Mouse (Mus musculus) natural killer cell, adult 2 months (primary cell): ENCODE data around the gene E2f4.

Experiments used
- DNase-seq, 2 experiments: peaks; one replicate each; pipeline ENCODE4 v3.0.0; 2022; ENCODE audit warnings: low spot score in 2 of 2

E2f4 gene

GRCm38 (mm10) chr8:105297511-105298192 lies at the start of gene E2f4:
Gene E2f4 (plus strand): TSS chr8:105297663.
- DNase-seq: peak; percentile 81 to 87

GRCm38 (mm10) chr8:105251954-105252353 lies 45.5 kb upstream of the E2f4 start:
- DNase-seq: no peak

DNA sequence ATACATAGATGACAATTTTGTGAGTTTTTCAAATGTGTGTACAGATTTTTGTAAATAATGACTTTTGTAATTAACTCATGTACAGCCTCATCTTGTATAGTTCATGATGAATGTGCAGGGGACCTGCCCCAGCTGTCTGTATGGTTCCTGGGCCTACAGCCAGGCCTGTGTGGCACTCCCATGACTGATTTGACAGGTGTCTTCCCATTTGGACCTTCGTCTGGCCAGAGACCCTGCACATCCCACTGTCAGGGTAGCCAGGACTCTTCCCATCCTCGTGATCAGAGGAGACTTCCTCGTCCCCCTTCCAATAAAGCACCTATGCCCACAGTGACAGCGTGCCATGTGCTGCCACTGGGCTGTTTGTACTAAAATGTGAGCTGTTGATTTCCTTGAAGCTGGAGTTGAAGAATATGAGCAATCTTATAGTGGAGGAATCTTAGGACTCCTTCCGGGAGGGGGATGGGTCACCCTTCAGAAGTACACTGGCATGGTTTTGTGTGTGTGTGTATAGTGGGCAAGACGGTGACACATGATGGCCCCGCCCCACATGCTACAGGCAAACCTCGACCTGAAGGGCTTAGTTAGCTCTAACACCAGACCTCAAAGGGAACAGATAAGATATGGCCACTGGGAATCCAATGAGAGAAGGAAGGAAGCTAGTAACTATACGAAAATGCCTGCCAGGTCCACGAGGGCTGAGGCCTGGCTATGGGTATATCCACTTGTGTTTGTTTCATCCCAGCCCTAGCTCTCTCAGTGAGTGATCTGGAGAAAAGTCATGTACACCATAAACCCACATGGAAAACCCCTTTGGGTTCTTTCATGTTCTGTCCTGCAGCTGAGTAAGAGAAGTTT lies 44.6 kb upstream of the E2f4 start:
- no peak for DNase-seq

DNA sequence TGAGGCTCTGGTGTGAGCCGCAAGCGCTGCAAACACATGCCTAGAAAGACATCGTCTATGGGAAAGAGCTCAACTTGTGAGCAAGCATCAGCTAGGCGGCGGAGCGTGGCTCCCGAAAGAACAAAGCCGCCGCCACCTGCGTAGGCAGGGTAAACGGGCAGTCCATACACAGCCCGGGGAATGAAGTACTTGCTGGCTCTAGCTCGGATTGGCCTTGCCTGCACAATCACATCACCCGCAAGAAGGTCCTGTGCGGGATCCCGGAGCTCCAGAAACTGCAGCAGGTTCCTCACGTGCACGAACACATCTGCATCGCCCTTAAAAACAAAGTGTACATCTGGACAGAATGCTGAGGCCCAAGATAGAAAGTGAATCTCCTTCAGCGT lies 43.7 kb upstream of the E2f4 start:
- no peak for DNase-seq

GRCm38 (mm10) chr8:105254152-105254965 lies 43.1 kb upstream of the E2f4 start:
- peak; percentile 76 to 86 for DNase-seq

DNA sequence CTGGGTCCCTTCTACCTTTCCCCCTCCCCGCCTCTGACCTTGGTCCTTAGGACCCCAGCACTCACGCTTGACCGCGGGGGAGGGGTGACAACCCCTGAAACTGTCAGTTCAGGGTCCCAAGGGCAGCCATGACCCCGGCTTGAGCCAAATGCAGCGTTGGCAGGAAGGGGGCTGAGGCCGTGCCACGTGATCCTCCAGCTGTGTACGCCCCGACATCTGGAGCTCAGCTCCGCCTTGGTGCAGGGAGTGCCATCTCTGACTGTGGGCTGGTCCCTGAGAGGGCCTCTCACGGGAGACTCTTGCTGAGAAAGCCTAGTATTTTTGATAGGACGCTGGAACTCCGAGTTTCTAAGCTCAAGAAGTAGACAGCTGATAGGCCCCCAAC lies 42.5 kb upstream of the E2f4 start, which contains the start of gene B3gnt9:
B3gnt9 (minus strand) TSS at position 188 of the 385 bp plus-strand sequence.
- peak in 1 of 2 experiments; percentile 21 for DNase-seq

DNA sequence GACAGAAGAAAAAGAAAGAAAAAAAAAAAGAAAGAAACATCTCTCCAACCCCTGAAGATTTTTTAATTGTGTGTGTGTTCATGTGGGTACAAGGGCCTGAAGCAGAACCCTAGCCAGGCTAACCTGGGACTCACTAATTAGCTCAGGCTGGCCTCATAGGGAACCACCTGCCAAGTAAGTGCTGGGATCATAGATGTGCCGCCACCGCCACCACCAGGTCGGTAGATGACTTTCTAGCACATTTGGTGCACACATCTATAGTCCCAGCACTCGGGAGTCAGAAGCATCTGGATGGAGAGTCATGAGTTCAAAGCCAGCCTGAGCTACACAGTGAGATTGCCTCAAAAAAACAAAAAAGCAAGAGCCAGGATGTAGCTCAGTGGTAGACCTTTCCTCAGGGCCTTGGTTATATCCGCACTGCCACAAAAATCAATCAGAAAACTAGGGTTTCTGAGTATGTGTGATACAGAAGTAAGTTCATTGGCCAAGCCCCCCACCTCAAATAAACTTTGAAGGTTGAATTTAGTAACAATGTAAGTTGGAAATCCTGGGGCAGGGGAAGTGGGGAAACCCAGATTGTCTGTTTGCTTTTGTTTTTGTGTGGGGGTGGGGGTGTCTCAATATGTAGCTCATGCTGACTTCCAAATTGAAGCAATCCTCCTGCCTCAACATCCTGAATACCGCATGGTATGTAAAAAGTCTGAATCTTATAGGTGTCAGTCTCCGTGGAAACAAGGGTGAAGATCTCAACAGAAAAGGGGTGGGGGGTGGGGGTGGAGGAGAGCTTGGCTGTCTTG lies 39.9 kb upstream of the E2f4 start:
- no peak for DNase-seq

- no peak for DNase-seq
Observed at GRCm38 (mm10) chr8:105258911-105259720, 38.3 kb upstream of the E2f4 start.

DNA sequence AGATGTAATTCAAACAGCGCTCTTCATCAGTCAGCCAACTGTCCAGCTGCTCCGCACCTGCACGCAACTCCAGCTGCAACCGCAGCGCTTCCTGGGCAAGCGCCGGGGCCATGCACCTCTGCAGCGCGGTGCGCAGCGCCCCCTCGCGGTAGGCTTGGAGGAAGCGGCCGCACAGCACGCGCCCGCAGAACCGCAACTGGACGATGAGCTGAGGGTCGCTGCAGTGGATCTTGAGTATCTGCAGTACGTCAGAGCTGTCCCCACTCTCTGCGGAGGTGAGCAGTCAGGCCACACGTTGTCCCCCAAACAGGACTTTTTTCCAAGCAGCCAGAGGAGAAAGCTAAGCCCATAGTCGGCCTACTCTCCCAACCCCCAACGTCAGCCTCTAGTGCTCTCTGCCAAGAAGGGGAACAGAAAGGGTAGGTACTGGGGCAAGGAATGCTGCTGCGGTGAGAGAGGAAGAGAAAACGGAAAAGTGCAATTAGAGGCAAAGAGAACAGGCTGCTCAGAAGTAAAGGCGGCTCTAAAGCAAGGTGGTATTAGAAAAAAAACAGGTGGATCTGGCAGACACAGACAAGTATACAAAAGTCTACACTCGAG lies 37.6 kb upstream of the E2f4 start:
- peak; percentile 62 to 73 for DNase-seq

DNA sequence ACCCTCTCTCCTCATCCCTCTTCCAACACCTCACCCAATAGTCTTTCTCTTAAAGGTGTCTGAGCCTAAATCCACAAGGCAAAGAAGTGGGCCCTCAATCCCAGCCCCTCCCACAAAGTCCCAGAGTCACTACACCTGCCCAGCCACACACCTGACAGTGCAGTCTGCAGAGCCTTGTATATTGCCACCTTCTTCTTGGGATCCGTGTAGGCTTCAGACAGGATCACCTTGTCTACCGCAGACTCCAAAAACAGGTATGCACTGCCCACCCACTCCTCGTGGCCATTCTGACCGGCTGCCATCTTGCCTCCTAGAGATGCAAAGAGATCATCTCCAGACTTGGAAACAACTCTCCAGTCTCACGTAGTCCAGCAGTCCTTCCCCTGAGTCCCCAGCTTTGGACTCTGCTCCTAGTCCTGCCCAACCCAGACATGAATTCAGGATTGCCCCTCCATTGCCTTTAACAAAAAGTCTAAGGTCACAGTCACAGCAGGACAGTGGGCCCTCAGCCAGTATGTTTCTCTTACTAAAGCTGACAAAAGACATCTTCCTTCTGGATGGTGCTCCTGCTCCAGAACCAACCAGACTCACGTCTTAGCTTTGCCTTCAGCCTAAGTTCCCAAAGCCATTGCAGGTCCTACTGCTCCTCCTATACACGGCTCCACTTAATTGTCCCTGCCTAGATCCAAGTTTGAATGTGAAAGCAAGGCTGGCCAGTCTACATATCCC lies 36.9 kb upstream of the E2f4 start:
- no peak for DNase-seq

DNA sequence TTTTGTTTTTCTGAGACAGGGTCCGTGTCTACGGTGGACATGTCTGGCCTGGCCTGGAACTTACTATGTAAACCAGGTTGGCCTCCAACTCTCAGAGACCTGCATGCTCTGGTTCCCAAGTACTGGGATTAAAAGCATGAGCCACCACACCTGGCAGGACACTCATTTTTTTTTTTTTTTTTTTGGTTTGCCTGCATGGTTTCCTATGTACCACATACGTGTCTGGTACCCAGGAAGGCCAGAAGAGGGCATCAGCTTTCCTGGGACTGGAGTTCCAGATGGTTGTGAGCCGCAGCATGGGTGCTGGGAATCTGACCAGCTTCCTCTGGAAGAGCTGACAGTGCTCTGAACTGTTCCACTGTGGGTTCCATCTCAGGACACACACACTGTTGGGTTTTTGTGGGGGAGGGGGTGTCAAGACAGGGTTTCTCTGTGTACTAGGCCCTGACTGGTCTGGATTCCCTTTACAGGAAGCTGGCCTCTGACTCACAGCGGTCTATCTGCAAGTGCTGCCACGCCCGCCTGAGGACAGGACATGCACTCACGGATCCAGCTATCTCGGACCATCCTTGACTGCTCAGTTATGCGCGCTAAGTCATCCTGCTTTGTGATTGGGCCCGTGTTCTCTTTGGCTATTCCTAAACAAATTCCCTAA lies 36.0 kb upstream of the E2f4 start:
- no peak for DNase-seq

- no peak for DNase-seq
Observed at GRCm38 (mm10) chr8:105263244-105263912, 34.1 kb upstream of the E2f4 start.

GRCm38 (mm10) chr8:105264024-105264982 lies 33.2 kb upstream of the E2f4 start, which contains the start of the genes Tradd and Fbxl8:
Gene Tradd (minus strand): TSS chr8:105264609.
Gene Fbxl8 (plus strand): TSS chr8:105264648.
- peak; percentile 61 to 65 for DNase-seq

DNA sequence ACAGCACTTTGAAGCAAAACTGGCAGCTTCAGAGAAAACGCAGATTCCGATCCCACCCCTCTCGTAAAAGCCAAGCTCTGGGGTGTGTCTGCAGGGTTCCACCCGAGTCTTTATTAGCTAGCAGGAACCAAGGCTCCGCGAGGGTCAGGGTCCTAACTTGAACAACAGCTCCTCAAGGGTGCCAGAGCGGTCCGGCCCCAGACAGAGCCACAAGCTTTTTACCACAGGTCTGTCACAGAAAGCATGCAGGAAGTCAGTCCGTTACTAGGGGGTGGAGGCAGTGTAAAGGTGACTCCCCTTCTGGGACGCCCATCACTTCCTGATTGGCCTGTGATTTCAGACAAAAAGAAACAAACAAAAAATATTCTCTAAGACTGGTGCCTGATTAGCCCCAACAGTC lies 32.3 kb upstream of the E2f4 start:
- DNase-seq: peak; percentile 74 to 77

DNA sequence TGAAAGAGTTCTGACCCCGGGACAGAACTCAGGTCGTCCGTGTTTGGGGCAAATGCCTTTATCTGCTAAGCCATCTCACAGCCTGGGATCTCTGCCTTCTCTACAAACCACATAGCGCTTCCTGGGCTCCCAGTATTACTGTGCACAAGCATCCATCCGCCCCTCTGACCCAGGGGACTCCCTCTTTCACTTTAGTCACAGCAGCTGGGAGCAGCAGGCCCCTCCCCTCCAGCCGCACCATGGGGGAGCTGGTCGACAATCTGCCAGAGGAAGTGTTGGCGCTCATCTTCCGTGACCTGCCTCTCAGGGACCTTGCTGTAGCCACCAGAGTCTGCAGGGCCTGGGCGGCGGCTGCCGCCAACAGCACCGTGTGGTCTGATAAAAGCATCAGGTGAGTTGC lies 30.7 kb upstream of the E2f4 start:
- peak in 1 of 2 experiments; percentile 53 for DNase-seq

GRCm38 (mm10) chr8:105268342-105269074 lies 29.0 kb upstream of the E2f4 start:
- DNase-seq: no peak
